Mouse (Mus musculus) ES-E14 (cell line): ENCODE measurements around the gene Ltf. TPM values are rescaled to one million over a fixed set of nuclear protein-coding genes. Genes with fewer than 3 reads are reported as not detected.
A peak's percentile ranks its signal among the peaks of the same experiment; 100 is the strongest.

Experiments used
- DNase-seq: peaks from one replicate; pipeline ENCODE4 v3.0.0-alpha.2; 2013; ENCODE audit warnings: low read depth, low spot score
- H3K27ac ChIP-seq: 2 replicates; pipeline ENCODE4 v1.5.1; 2012; ENCODE audit warnings: low read depth, mild to moderate bottlenecking, low read length, moderate library complexity, mixed read lengths; ENCODE audit not compliant: poor library complexity, insufficient read depth, severe bottlenecking
- H3K36me3 ChIP-seq: 2 replicates; pipeline ENCODE4 v1.6.1; 2012; ENCODE audit warnings: mild to moderate bottlenecking, low read length, moderate library complexity, mixed read lengths; ENCODE audit not compliant: control insufficient read depth, poor library complexity, insufficient read depth, severe bottlenecking
- H3K4me1 ChIP-seq, 2 experiments: fragments of 150-350 bp in 1 of 2; sonication (generic) in 1 of 2; 2 replicates each; pipeline ENCODE4 v1.6.1; 2012; ENCODE audit warnings: low read length in 2 of 2, mild to moderate bottlenecking in 1 of 2, mixed read lengths in 1 of 2; ENCODE audit not compliant: control insufficient read depth in 2 of 2, insufficient read depth in 2 of 2, poor library complexity in 1 of 2
- H3K4me3 ChIP-seq, 2 experiments: fragments of 150-350 bp in 1 of 2; sonication (generic) in 1 of 2; 2 replicates each; pipeline ENCODE4 v1.5.1; 2012; ENCODE audit warnings: low read length in 2 of 2, low read depth in 1 of 2, mild to moderate bottlenecking in 1 of 2, mixed read lengths in 1 of 2; ENCODE audit not compliant: insufficient read depth in 1 of 2, poor library complexity in 1 of 2, severe bottlenecking in 1 of 2
- H3K9ac ChIP-seq: 2 replicates; pipeline ENCODE4 v1.6.1; 2012; ENCODE audit warnings: low read depth, mild to moderate bottlenecking, low read length, mixed read lengths; ENCODE audit not compliant: poor library complexity, insufficient read depth, severe bottlenecking
- H3K9me3 ChIP-seq: fragments of 150-350 bp; sonication (generic); 2 replicates; pipeline ENCODE4 v1.6.1; 2012; ENCODE audit warnings: low read depth, mild to moderate bottlenecking, low read length; ENCODE audit not compliant: control insufficient read depth, insufficient read depth
- CHD2 ChIP-seq: IDR thresholded peaks from 2 replicates; pipeline ENCODE4 v1.6.1; 2014; ENCODE audit warnings: mild to moderate bottlenecking, low read depth, low read length, inconsistent platforms
- HCFC1 ChIP-seq: IDR thresholded peaks from 2 replicates; pipeline ENCODE4 v1.6.1; 2012; ENCODE audit warnings: low read length, inconsistent platforms, borderline replicate concordance; ENCODE audit not compliant: insufficient read depth
- MAFK ChIP-seq: IDR thresholded peaks from 2 replicates; pipeline ENCODE4 v1.6.1; 2014; ENCODE audit warnings: mild to moderate bottlenecking, low read depth, low read length, inconsistent platforms; ENCODE audit not compliant: insufficient read depth
- ZC3H11A ChIP-seq: IDR thresholded peaks from 2 replicates; pipeline ENCODE4 v1.6.1; 2012; ENCODE audit warnings: low read depth, mild to moderate bottlenecking, inconsistent platforms, low read length, borderline replicate concordance
- ZNF384 ChIP-seq: IDR thresholded peaks from 2 replicates; pipeline ENCODE4 v1.6.1; 2012; ENCODE audit warnings: low read depth, low read length, inconsistent platforms
- in situ Hi-C, 2 experiments: fragments of 600-800 bp; cut with MboI; formaldehyde crosslinking; loops; one replicate each; pipeline ENCODE4 v1.15.1; 2025; ENCODE audit warnings: low sequenced_read_pairs in 2 of 2, inconsistent platforms in 1 of 2; ENCODE audit not compliant: unreplicated experiment in 2 of 2
- total RNA-seq: library from RNA; depleted of rRNA; stranded (reverse); fragments of 300-350 nt; gene quantifications from 2 replicates; pipeline ENCODE4 v1.2.3, GENCODE M21; 2012

Gene Ltf
- total RNA-seq, 1 experiment, result not detected

- Histone ChIP-seq H3K27ac (no peak overlapping the region; the same call in 1 of the 2 replicates), H3K4me3 (no peak overlapping the region)
- in situ Hi-C loops, result no loop called here
These were observed 38.7 kb downstream of the Ltf start for GRCm38 (mm10) chr9:111057544-111058370.

GRCm38 (mm10) chr9:111058943-111059556 is 40.0 kb downstream of the Ltf start:
- H3K9ac ChIP-seq, result no peak overlapping the region
- H3K27ac ChIP-seq, result no peak overlapping the region
- H3K36me3 ChIP-seq, result no peaks in the 10 kb centered on the region
- no peak for DNase-seq
- no peaks in the 10 kb centered on the region for H3K9me3 ChIP-seq
- H3K4me1 ChIP-seq, result peaks cover 0 to 8% of the 10 kb centered on the region in 2 experiments; a peak in 1 of 4 replicates
- no peak overlapping the region for H3K4me3 ChIP-seq
- in situ Hi-C loops, result no loop called here
- TF ChIP-seq ZC3H11A (no peak), MAFK (no peak), HCFC1 (no peak), ZNF384 (no peak), CHD2 (no peak)

More at GRCm38 (mm10) chr9:111057544-111058370, 38.7 kb downstream of the Ltf start:
- no peak for DNase-seq
- Histone ChIP-seq H3K9me3 (no peaks in the 10 kb centered on the region), H3K4me1 (peaks cover 0 to 8% of the 10 kb centered on the region in 2 experiments; a peak in 1 of 4 replicates), H3K36me3 (no peaks in the 10 kb centered on the region), H3K9ac (no peak overlapping the region)
- no peak for TF ChIP-seq ZC3H11A
- TF ChIP-seq HCFC1, result no peak
- no peak for TF ChIP-seq ZNF384
- TF ChIP-seq CHD2, result no peak
- no peak for TF ChIP-seq MAFK

- H3K36me3 ChIP-seq, result peaks cover 3% of the 10 kb centered on the region; the same call in 1 of the 2 replicates
- in situ Hi-C loops, result no loop called here
- H3K9ac ChIP-seq, result no peak overlapping the region
- H3K4me3 ChIP-seq, result no peak overlapping the region
- TF ChIP-seq ZC3H11A (no peak), HCFC1 (no peak), ZNF384 (no peak), CHD2 (no peak), MAFK (no peak)
- H3K9me3 ChIP-seq, result no peaks in the 10 kb centered on the region
- no peak for DNase-seq
- no peak overlapping the region for H3K27ac ChIP-seq
- no peaks in the 10 kb centered on the region for H3K4me1 ChIP-seq
These were observed 43.8 kb downstream of the Ltf start for GRCm38 (mm10) chr9:111062840-111063239.

- in situ Hi-C loops, result no loop called here
- Histone ChIP-seq H3K36me3 (peaks cover 3% of the 10 kb centered on the region; the same call in 1 of the 2 replicates), H3K9ac (no peak overlapping the region)
These were observed 48.0 kb downstream of the Ltf start for GRCm38 (mm10) chr9:111067052-111067451.

More at GRCm38 (mm10) chr9:111067052-111067451, 48.0 kb downstream of the Ltf start:
- Histone ChIP-seq H3K4me3 (no peak overlapping the region), H3K27ac (peak overlapping the region; percentile 77; the same call in 1 of the 2 replicates), H3K9me3 (no peaks in the 10 kb centered on the region), H3K4me1 (peaks cover 0 to 3% of the 10 kb centered on the region in 2 experiments; a peak in 1 of 4 replicates)
- no peak for DNase-seq
- TF ChIP-seq HCFC1 (no peak), ZNF384 (no peak), MAFK (no peak), ZC3H11A (no peak), CHD2 (no peak)
